Mouse (Mus musculus) limb, embryonic 15.5 days (tissue): Measurements from ENCODE around the gene Galc. TPM values are rescaled to one million over a fixed set of nuclear protein-coding genes. Genes with fewer than 3 reads are reported as not detected.
"Not testable (repeated sequence)": the region's sequence is repeated elsewhere in the genome, so short reads cannot be mapped to it uniquely, and the experiment has no call there.

Source experiments
- ATAC-seq: fragments of 200-750 bp; cut with Nextera tagmentation; 2 replicates; pipeline ENCODE4 v1.8.0; 2017; ENCODE audit warnings: low read depth, moderate TSS enrichment; ENCODE audit not compliant: insufficient number of reproducible peaks, low FRiP score, low TSS enrichment
- H3K27ac ChIP-seq: fragments of 300-500 bp; sonication (generic); 2 replicates; pipeline ENCODE4 v1.5.1; 2015; ENCODE audit warnings: moderate library complexity, mild to moderate bottlenecking, inconsistent platforms
- H3K27me3 ChIP-seq: fragments of 300-500 bp; sonication (generic); 2 replicates; pipeline ENCODE4 v1.6.1; 2015; ENCODE audit warnings: inconsistent platforms
- H3K36me3 ChIP-seq: fragments of 300-500 bp; sonication (generic); 2 replicates; pipeline ENCODE4 v1.6.1; 2015; ENCODE audit warnings: inconsistent platforms
- H3K4me1 ChIP-seq: fragments of 300-500 bp; sonication (generic); 2 replicates; pipeline ENCODE4 v1.6.1; 2015; ENCODE audit warnings: inconsistent platforms
- H3K4me2 ChIP-seq: fragments of 300-500 bp; sonication (generic); 2 replicates; pipeline ENCODE4 v1.6.1; 2015; ENCODE audit warnings: mild to moderate bottlenecking, inconsistent platforms
- H3K4me3 ChIP-seq: fragments of 300-500 bp; sonication (generic); 2 replicates; pipeline ENCODE4 v1.5.1; 2015; ENCODE audit warnings: mild to moderate bottlenecking, inconsistent platforms
- H3K9ac ChIP-seq: fragments of 300-500 bp; sonication (generic); 2 replicates; pipeline ENCODE4 v1.6.1; 2015; ENCODE audit warnings: inconsistent platforms
- H3K9me3 ChIP-seq: fragments of 300-500 bp; sonication (generic); 2 replicates; pipeline ENCODE4 v1.6.1; 2016; ENCODE audit warnings: inconsistent platforms
- WGBS: fragments of 180-500 bp; shearing (Covaris S2); methylation state at CpG from one replicate; pipeline ENCODE4 v1.1.7; 2015; 5-methylcytosine and 5-hydroxymethylcytosine counted together
- polyA plus RNA-seq: library from polyadenylated mRNA; unstranded; fragments of >200 nt; fragmentation: Nextera tagmentation; extraction: Ambion mirVana; gene quantifications from 2 replicates; pipeline ENCODE4 v1.2.1, GENCODE M21; 2015

Galc gene
- polyA plus RNA-seq, 1 experiment from 2014 or later: 6.7 TPM

GRCm38 (mm10) chr12:98246835-98247234 lies 12.4 kb downstream of the Galc start:
- Histone ChIP-seq H3K9me3 (no peaks in the 10 kb centered on the region), H3K27ac (no peak overlapping the region), H3K4me1 (no peaks in the 10 kb centered on the region), H3K36me3 (no peaks in the 10 kb centered on the region), H3K4me3 (no peak overlapping the region), H3K9ac (no peak overlapping the region), H3K27me3 (no peaks in the 10 kb centered on the region), H3K4me2 (no peak overlapping the region)
- ATAC-seq: no peak
- 57% methylated on average over 4 of the region's 4 CpGs for WGBS

DNA sequence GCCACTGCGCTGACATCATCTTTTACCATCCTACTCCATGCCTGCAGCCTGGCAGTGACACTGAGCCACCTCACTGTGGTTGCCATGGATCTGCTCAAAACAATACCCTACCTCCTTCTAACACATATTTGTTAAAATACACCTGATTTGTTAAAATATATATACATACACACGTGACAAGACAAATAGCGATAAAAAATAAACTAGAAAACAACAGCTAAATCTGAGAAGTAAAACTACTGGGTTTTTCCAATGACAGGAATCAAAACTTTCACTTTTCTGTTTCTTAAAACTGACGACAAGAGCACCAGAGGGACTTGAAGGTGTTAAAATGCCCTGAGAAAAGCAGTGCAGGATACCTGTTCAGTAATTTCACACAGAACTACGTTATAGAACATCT lies 14.4 kb downstream of the Galc start:
- 90% methylated on average over 5 of the region's 5 CpGs for WGBS
- ATAC-seq: no peak
- Histone ChIP-seq H3K4me1 (no peaks in the 10 kb centered on the region), H3K9ac (no peak overlapping the region), H3K4me3 (no peak overlapping the region), H3K9me3 (no peaks in the 10 kb centered on the region), H3K27ac (no peak overlapping the region), H3K27me3 (no peaks in the 10 kb centered on the region), H3K36me3 (no peaks in the 10 kb centered on the region), H3K4me2 (no peak overlapping the region)

DNA sequence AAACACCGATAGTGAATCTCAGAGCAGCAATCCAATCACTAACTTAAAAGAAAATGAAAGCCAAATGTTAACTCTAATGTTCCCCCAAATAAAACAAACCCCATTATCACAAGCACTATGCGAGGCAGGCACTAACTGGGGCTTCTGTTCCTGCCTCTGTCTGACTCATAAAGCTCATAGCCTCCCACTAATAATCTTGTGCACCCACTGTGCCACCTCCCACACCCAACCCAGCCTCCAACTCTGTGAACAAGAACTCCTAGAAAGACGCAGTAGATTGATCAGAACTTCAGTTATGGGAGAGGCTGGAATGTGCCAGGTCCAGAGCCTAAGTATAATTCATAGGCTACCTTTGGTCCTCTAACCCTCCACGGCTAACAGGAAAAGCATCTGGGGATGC lies 15.1 kb downstream of the Galc start:
- no peaks in the 10 kb centered on the region for H3K36me3 ChIP-seq
- no peak overlapping the region for H3K4me3 ChIP-seq
- WGBS: 55% methylated on average over 4 of the region's 4 CpGs
- no peaks in the 10 kb centered on the region for H3K9me3 ChIP-seq
- no peak overlapping the region for H3K9ac ChIP-seq
- H3K27me3 ChIP-seq: no peaks in the 10 kb centered on the region
- ATAC-seq: no peak
- no peak overlapping the region for H3K27ac ChIP-seq
- no peak overlapping the region for H3K4me2 ChIP-seq
- no peaks in the 10 kb centered on the region for H3K4me1 ChIP-seq

DNA sequence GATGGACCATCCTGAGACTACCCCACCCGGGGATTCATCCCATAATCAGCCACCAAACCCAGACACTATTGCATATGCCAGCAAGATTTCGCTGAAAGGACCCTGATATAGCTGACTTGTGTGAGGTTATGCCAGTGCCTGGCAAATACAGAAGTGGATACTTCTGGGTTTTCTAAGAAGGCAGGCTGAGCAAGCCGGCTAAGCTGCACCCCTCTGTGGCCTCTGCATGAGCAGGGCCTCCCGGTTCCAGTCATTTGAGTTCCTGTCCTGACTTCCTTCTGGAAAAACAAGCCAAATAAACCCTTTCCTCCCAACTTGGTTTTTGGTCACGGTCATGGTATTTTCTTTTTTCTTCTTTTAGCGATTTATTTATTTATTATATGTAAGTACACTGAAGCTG lies 20.8 kb downstream of the Galc start:
- H3K4me1 ChIP-seq, H3K4me2 ChIP-seq, H3K4me3 ChIP-seq, H3K36me3 ChIP-seq, ATAC-seq, H3K9me3 ChIP-seq, H3K9ac ChIP-seq, H3K27me3 ChIP-seq, H3K27ac ChIP-seq: not testable (repeated sequence)
- WGBS: 83% methylated on average over 6 of the region's 6 CpGs

GRCm38 (mm10) chr12:98227037-98227436 lies 32.2 kb downstream of the Galc start:
- peaks cover 3% of the 10 kb centered on the region for H3K36me3 ChIP-seq
- no peak for ATAC-seq
- 87% methylated on average over 2 of the region's 2 CpGs for WGBS
- no peaks in the 10 kb centered on the region for H3K27me3 ChIP-seq
- no peak overlapping the region for H3K4me2 ChIP-seq
- no peak overlapping the region for H3K9ac ChIP-seq
- no peaks in the 10 kb centered on the region for H3K4me1 ChIP-seq
- no peak overlapping the region for H3K4me3 ChIP-seq
- H3K27ac ChIP-seq: no peak overlapping the region
- no peaks in the 10 kb centered on the region for H3K9me3 ChIP-seq

GRCm38 (mm10) chr12:98223286-98223685 lies 36.0 kb downstream of the Galc start:
- Histone ChIP-seq H3K9ac (no peak overlapping the region), H3K27ac (no peak overlapping the region), H3K4me1 (no peaks in the 10 kb centered on the region), H3K9me3 (no peaks in the 10 kb centered on the region), H3K4me3 (no peak overlapping the region), H3K36me3 (peaks cover 3% of the 10 kb centered on the region), H3K4me2 (no peak overlapping the region), H3K27me3 (no peaks in the 10 kb centered on the region)
- WGBS: 81% methylated on average over 5 of the region's 5 CpGs
- no peak for ATAC-seq

DNA sequence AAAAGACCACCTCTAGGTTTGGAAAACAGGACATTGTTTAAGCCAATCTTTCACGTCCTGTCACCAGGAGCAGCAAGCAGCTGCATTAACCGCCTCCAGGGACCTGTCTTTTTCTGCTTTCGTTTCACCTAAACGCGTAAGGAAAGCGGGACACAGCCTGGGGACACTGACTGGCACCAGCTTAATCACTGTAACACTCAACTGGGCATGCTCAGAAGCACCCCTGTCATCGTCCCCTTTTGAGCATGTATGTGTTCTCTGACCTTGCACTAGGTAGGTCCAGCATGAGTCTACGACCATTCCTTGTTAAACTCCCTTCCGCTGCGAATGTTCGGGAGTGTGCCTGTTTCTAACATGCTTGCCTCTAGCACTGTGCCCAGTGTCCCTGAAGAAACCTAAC lies 42.8 kb downstream of the Galc start:
- Histone ChIP-seq H3K9me3 (no peaks in the 10 kb centered on the region), H3K9ac (no peak overlapping the region), H3K4me1 (no peaks in the 10 kb centered on the region), H3K27me3 (no peaks in the 10 kb centered on the region), H3K27ac (no peak overlapping the region), H3K4me2 (no peak overlapping the region), H3K4me3 (no peak overlapping the region), H3K36me3 (peaks cover 9% of the 10 kb centered on the region)
- no peak for ATAC-seq
- WGBS: 56% methylated on average over 11 of the region's 11 CpGs

- Histone ChIP-seq H3K27ac (no peak overlapping the region), H3K27me3 (no peaks in the 10 kb centered on the region), H3K4me3 (no peak overlapping the region), H3K4me2 (no peak overlapping the region), H3K4me1 (no peaks in the 10 kb centered on the region), H3K9ac (no peak overlapping the region), H3K9me3 (no peaks in the 10 kb centered on the region), H3K36me3 (peaks cover 9% of the 10 kb centered on the region)
- ATAC-seq: no peak
- 60% methylated on average over 6 of the region's 6 CpGs for WGBS
Observed at GRCm38 (mm10) chr12:98215512-98215911, 43.7 kb downstream of the Galc start.

DNA sequence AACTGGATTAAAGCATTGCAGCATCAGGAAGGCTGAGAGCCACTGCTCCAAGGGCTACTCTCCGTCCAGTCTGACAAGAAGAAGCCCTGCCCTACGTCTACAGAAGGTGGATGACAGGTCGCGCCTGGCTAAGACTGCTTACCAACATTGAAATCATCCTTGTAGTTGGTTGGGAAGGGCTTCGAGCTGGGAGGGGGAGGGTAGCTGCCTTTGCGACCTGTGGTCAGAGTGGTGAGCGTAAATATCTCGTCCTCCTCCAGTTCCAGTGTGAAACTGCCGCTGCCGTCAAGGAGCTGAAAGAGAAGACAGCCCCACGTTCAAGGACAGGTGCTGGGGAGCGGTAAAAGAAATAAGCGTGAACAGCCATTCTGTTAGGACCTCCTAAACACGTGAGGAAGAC lies 45.1 kb downstream of the Galc start:
- H3K4me1 ChIP-seq: no peaks in the 10 kb centered on the region
- WGBS: 76% methylated on average over 14 of the region's 14 CpGs
- ATAC-seq: no peak
- H3K4me3 ChIP-seq: no peak overlapping the region
- H3K36me3 ChIP-seq: peaks cover 14% of the 10 kb centered on the region
- no peak overlapping the region for H3K9ac ChIP-seq
- no peak overlapping the region for H3K4me2 ChIP-seq
- no peak overlapping the region for H3K27ac ChIP-seq
- no peaks in the 10 kb centered on the region for H3K9me3 ChIP-seq
- H3K27me3 ChIP-seq: no peaks in the 10 kb centered on the region

GRCm38 (mm10) chr12:98213791-98214190 lies 45.5 kb downstream of the Galc start:
- ATAC-seq: no peak
- Histone ChIP-seq H3K27me3 (no peaks in the 10 kb centered on the region), H3K36me3 (peaks cover 14% of the 10 kb centered on the region), H3K4me2 (no peak overlapping the region), H3K27ac (no peak overlapping the region), H3K9ac (no peak overlapping the region), H3K4me1 (no peaks in the 10 kb centered on the region), H3K9me3 (no peaks in the 10 kb centered on the region), H3K4me3 (no peak overlapping the region)
- WGBS: 88% methylated on average over 7 of the region's 7 CpGs

- Histone ChIP-seq H3K27ac (no peak overlapping the region), H3K9me3 (no peaks in the 10 kb centered on the region), H3K4me2 (no peak overlapping the region), H3K4me3 (no peak overlapping the region), H3K36me3 (peaks cover 14% of the 10 kb centered on the region), H3K27me3 (no peaks in the 10 kb centered on the region), H3K4me1 (no peaks in the 10 kb centered on the region), H3K9ac (no peak overlapping the region)
- 91% methylated on average over 7 of the region's 7 CpGs for WGBS
- no peak for ATAC-seq
Observed at GRCm38 (mm10) chr12:98213332-98213731, 45.9 kb downstream of the Galc start.

GRCm38 (mm10) chr12:98212457-98213175 lies 46.6 kb downstream of the Galc start:
- WGBS: 80% methylated on average over 13 of the region's 13 CpGs
- Histone ChIP-seq H3K27ac (no peak overlapping the region), H3K27me3 (no peaks in the 10 kb centered on the region), H3K4me2 (no peak overlapping the region), H3K9me3 (no peaks in the 10 kb centered on the region), H3K9ac (no peak overlapping the region), H3K4me1 (no peaks in the 10 kb centered on the region), H3K36me3 (peaks cover 14% of the 10 kb centered on the region), H3K4me3 (no peak overlapping the region)
- no peak for ATAC-seq

- Histone ChIP-seq H3K27ac (no peak overlapping the region), H3K4me2 (no peak overlapping the region), H3K9me3 (no peaks in the 10 kb centered on the region), H3K9ac (no peak overlapping the region), H3K4me3 (no peak overlapping the region), H3K4me1 (no peaks in the 10 kb centered on the region), H3K36me3 (peaks cover 17% of the 10 kb centered on the region), H3K27me3 (no peaks in the 10 kb centered on the region)
- ATAC-seq: no peak
- WGBS: 90% methylated on average over 6 of the region's 6 CpGs
Observed at GRCm38 (mm10) chr12:98210495-98210894, 48.8 kb downstream of the Galc start.
